Mouse (Mus musculus): ENCODE data around the gene Slco2a1. TPM values are rescaled to one million over a fixed set of nuclear protein-coding genes. Genes with fewer than 3 reads are reported as not detected.

Slco2a1 gene
- total and polyA plus RNA-seq, 3 experiments: 0.14 TPM; not detected in 2

DNA sequence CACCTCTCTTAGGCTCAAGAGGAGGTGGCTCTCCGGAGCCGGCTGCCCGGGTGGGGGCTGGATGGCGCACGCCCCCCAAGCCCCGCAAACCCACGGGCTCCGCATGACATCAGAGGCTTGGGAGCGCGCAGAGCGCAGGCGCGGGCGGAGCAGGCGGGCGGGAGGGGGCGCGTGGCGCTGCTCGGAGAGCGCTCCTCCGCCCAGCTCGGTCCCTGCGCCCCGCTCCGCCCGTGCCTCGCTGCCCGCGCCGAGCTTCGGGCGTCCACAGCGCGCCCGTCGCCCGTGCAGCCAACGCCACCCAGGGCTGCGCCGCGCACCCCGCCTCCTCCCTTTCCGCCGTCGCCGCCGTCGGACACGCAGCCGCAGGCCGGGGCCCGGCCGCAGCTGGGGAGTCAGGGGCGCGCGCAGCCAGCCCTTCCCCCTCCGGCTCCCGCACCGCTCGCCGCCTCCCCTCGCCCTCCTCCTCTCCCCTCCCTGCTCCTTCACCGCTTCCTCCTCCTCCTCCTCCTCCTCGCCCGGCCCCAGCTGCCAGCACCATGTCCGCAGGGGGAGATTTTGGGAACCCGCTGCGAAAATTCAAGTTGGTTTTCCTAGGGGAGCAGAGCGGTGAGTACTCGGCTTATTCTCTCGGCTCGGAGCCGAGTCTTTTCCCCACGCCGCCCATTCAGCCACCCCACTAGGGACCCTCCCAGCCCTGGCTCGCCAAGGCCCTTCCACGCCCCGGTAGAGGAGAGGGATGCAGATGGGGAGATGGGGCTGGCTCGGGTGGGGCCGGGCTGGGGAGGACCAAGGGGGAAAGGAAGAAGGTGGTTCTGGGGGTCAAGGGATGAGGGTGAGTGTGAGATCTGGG lies 123.3 kb downstream of the Slco2a1 start, which contains the start of gene Rab6b:
Gene Rab6b, plus strand, starts transcription at position 167 of the 850 bp plus-strand sequence.
- peaks cover 2% of the 10 kb centered on the region for H3K9me3 ChIP-seq (replicated peaks; ENCODE audit: low read length)
- no peaks in the 10 kb centered on the region for H3K36me3 ChIP-seq (replicated peaks in 1 of 2; ENCODE audit: control insufficient read depth in 1 of 2, insufficient read depth in 1 of 2, low read length in 1 of 2)
- dilution Hi-C loops (cut with MboI; ENCODE audit: extremely low pct_ligation_motif_present, extremely low pct_unique_long_range_greater_than_20kb, low sequenced_read_pairs): no loop called here
- no peak within 1 kb of the TSS for H3K9ac ChIP-seq (ENCODE audit: insufficient read depth, low read depth)
- no peak for TF ChIP-seq RCOR1 (conservative IDR thresholded peaks at IDR 0.05; ENCODE audit: low read depth, low read length)
- no peak for TF ChIP-seq ZMIZ1 (IDR thresholded peaks at IDR 0.05; ENCODE audit: low read depth, low read length)
- TF ChIP-seq NRF1 (IDR thresholded peaks at IDR 0.05; ENCODE audit: low read depth, low read length): peak; percentile 78
- H3K27ac ChIP-seq (ENCODE audit: insufficient read depth, low read depth): no peak within 1 kb of the TSS
- H3K4me3 ChIP-seq (replicated peaks in 1 of 3; ENCODE audit: low read depth in 2 of 3, low read length in 2 of 3, poor library complexity in 1 of 3): peak within 1 kb of the TSS in 2 of 3 experiments; percentile 36 to 54
- in situ Hi-C loops (cut with MboI; ENCODE audit: low pct_ligation_motif_present, low pct_unique_long_range_greater_than_20kb, low sequenced_read_pairs): no loop called here
- peak within 1 kb of the TSS; percentile 69 for H3K4me2 ChIP-seq (ENCODE audit: insufficient read depth, low read depth, poor library complexity, severe bottlenecking)
- no peaks in the 10 kb centered on the region for H3K79me2 ChIP-seq (replicated peaks; ENCODE audit: control insufficient read depth, extremely low read depth, insufficient read depth, poor library complexity, severe bottlenecking)
- DNase-seq (ENCODE audit: extremely low read depth): no peak
- no peaks in the 10 kb centered on the region for H3K4me1 ChIP-seq (ENCODE audit: control insufficient read depth in 1 of 2, insufficient read depth in 2 of 2)
- peaks cover 33% of the 10 kb centered on the region for H3K27me3 ChIP-seq (replicated peaks)

GRCm38 (mm10) chr9:103112471-103113271 lies 124.2 kb downstream of the Slco2a1 start:
- no peak for DNase-seq (ENCODE audit: extremely low read depth)
- H3K9ac ChIP-seq (ENCODE audit: insufficient read depth, low read depth): no peak overlapping the region
- in situ Hi-C loops (cut with MboI; ENCODE audit: low pct_ligation_motif_present, low pct_unique_long_range_greater_than_20kb, low sequenced_read_pairs) (no loop called here), dilution Hi-C loops (cut with MboI; ENCODE audit: extremely low pct_ligation_motif_present, extremely low pct_unique_long_range_greater_than_20kb, low sequenced_read_pairs) (no loop called here)
- no peaks in the 10 kb centered on the region for H3K79me2 ChIP-seq (replicated peaks; ENCODE audit: control insufficient read depth, extremely low read depth, insufficient read depth, poor library complexity, severe bottlenecking)
- peaks cover 33% of the 10 kb centered on the region for H3K27me3 ChIP-seq (replicated peaks)
- no peaks in the 10 kb centered on the region for H3K4me1 ChIP-seq (ENCODE audit: control insufficient read depth in 1 of 2, insufficient read depth in 2 of 2)
- no peak overlapping the region for H3K4me2 ChIP-seq (ENCODE audit: insufficient read depth, low read depth, poor library complexity, severe bottlenecking)
- H3K27ac ChIP-seq (ENCODE audit: insufficient read depth, low read depth): no peak overlapping the region
- no peaks in the 10 kb centered on the region for H3K36me3 ChIP-seq (replicated peaks in 1 of 2; ENCODE audit: control insufficient read depth in 1 of 2, insufficient read depth in 1 of 2, low read length in 1 of 2)
- TF ChIP-seq SIN3A (IDR thresholded peaks at IDR 0.05; ENCODE audit: low read length) (no peak), CTCF (conservative IDR thresholded peaks at IDR 0.05 in 1 of 2, IDR thresholded peaks at IDR 0.05 in 1 of 2; ENCODE audit: low read depth in 2 of 2, low read length in 2 of 2) (no peak), RAD21 (IDR thresholded peaks at IDR 0.05; ENCODE audit: low read depth, low read length) (no peak), ZKSCAN1 (IDR thresholded peaks at IDR 0.05; ENCODE audit: borderline replicate concordance, low read depth, low read length) (no peak), USF1 (IDR thresholded peaks at IDR 0.05; ENCODE audit: low read depth, low read length) (no peak), TBP (conservative IDR thresholded peaks at IDR 0.05; ENCODE audit: low read depth, low read length) (no peak), ZNF384 (IDR thresholded peaks at IDR 0.05; ENCODE audit: low read depth, low read length) (no peak), CHD1 (IDR thresholded peaks at IDR 0.05; ENCODE audit: low read depth, low read length) (no peak), JUN (IDR thresholded peaks at IDR 0.05; ENCODE audit: insufficient read depth, low read depth, low read length) (no peak), BHLHE40 (IDR thresholded peaks at IDR 0.05; ENCODE audit: low read depth, low read length) (no peak), HCFC1 (IDR thresholded peaks at IDR 0.05; ENCODE audit: low read depth, low read length) (no peak)
- H3K4me3 ChIP-seq (replicated peaks in 1 of 3; ENCODE audit: low read depth in 2 of 3, low read length in 2 of 3, poor library complexity in 1 of 3): no peak overlapping the region
- no peaks in the 10 kb centered on the region for H3K9me3 ChIP-seq (replicated peaks; ENCODE audit: low read length)

All from CH12.LX (cell line).